Mouse (Mus musculus) lung, adult 10 weeks (tissue): ENCODE data around the gene Hnrnpul2. TPM values are rescaled to one million over a fixed set of nuclear protein-coding genes. Genes with fewer than 3 reads are reported as not detected.

Experiments used
- polyA plus RNA-seq: library from polyadenylated mRNA; stranded (reverse); fragments of 350-450 nt; fragmentation: Illumina TruSeq; extraction: RNeasy Lipid Tissue Mini Kit (QIAGEN cat#74804); gene quantifications from one replicate; pipeline ENCODE4 v1.2.3, GENCODE M21; 2014; ENCODE audit warnings: low read depth, low replicate concordance; ENCODE audit not compliant: insufficient read depth

Gene Hnrnpul2
- polyA plus RNA-seq, 1 experiment from 2014 or later = 37.3 TPM

Other genes with a start within 250 kb of the Hnrnpul2 start
- not detected for gene Slc22a8, start 228.8 kb upstream of the Hnrnpul2 start, polyA plus RNA-seq
- not detected for gene Slc22a6, start 202.0 kb upstream of the Hnrnpul2 start, polyA plus RNA-seq
- 0.19 TPM for gene Chrm1, start 156.2 kb upstream of the Hnrnpul2 start, polyA plus RNA-seq
- 184 TPM for gene Slc3a2, start 96.6 kb upstream of the Hnrnpul2 start, polyA plus RNA-seq
- gene Wdr74, start 84.2 kb upstream of the Hnrnpul2 start, polyA plus RNA-seq = 29.3 TPM
- not detected for gene 1700092M07Rik, start 79.3 kb upstream of the Hnrnpul2 start, polyA plus RNA-seq
- gene Stx5a, start 78.6 kb upstream of the Hnrnpul2 start, polyA plus RNA-seq = 52.5 TPM
- 135 TPM for gene Nxf1, start 62.9 kb upstream of the Hnrnpul2 start, polyA plus RNA-seq
- 124 TPM for gene Tmem223, start 49.0 kb upstream of the Hnrnpul2 start, polyA plus RNA-seq
- 59.3 TPM for gene Tmem179b, start 45.5 kb upstream of the Hnrnpul2 start, polyA plus RNA-seq
- gene Taf6l, start 33.6 kb upstream of the Hnrnpul2 start, polyA plus RNA-seq = 4.5 TPM
- gene Polr2g, start 21.4 kb upstream of the Hnrnpul2 start, polyA plus RNA-seq = 97.1 TPM
- 1.6 TPM for gene Zbtb3, start 17.5 kb upstream of the Hnrnpul2 start, polyA plus RNA-seq
- gene Ttc9c, start 677 bp upstream of the Hnrnpul2 start, polyA plus RNA-seq = 10.6 TPM
- not detected for gene AC129217.1, start 9.8 kb downstream of the Hnrnpul2 start, polyA plus RNA-seq
- gene Bscl2, start 17.5 kb downstream of the Hnrnpul2 start, polyA plus RNA-seq = 60.1 TPM
- not detected for gene Gng3, start 19.2 kb downstream of the Hnrnpul2 start, polyA plus RNA-seq
- 1.6 TPM for gene Lrrn4cl, start 30.8 kb downstream of the Hnrnpul2 start, polyA plus RNA-seq
- gene Ubxn1, start 51.5 kb downstream of the Hnrnpul2 start, polyA plus RNA-seq = 167 TPM
- gene Uqcc3, start 60.9 kb downstream of the Hnrnpul2 start, polyA plus RNA-seq = 59.1 TPM
- 19.9 TPM for gene Lbhd1, start 63.7 kb downstream of the Hnrnpul2 start, polyA plus RNA-seq
- not detected for gene Gm49403, start 63.9 kb downstream of the Hnrnpul2 start, polyA plus RNA-seq
- gene 1810009A15Rik, start 68.8 kb downstream of the Hnrnpul2 start, polyA plus RNA-seq = 54.1 TPM
- not detected for gene Gm49416, start 68.9 kb downstream of the Hnrnpul2 start, polyA plus RNA-seq
- 8.7 TPM for gene Ints5, start 73.0 kb downstream of the Hnrnpul2 start, polyA plus RNA-seq
- 51.6 TPM for gene Ganab, start 78.1 kb downstream of the Hnrnpul2 start, polyA plus RNA-seq
- gene B3gat3, start 100.4 kb downstream of the Hnrnpul2 start, polyA plus RNA-seq = 54.5 TPM
- gene Rom1, start 109.3 kb downstream of the Hnrnpul2 start, polyA plus RNA-seq = 6.0 TPM
- 17.3 TPM for gene Eml3, start 109.5 kb downstream of the Hnrnpul2 start, polyA plus RNA-seq
- gene Mta2, start 121.9 kb downstream of the Hnrnpul2 start, polyA plus RNA-seq = 43.6 TPM
- gene Tut1, start 133.8 kb downstream of the Hnrnpul2 start, polyA plus RNA-seq = 8.5 TPM
- 297 TPM for gene Eef1g, start 147.0 kb downstream of the Hnrnpul2 start, polyA plus RNA-seq
- 67.3 TPM for gene Ahnak, start 169.3 kb downstream of the Hnrnpul2 start, polyA plus RNA-seq